8 mouse cellular contexts compared by ENCODE assay signal in the genomic region with DNA sequence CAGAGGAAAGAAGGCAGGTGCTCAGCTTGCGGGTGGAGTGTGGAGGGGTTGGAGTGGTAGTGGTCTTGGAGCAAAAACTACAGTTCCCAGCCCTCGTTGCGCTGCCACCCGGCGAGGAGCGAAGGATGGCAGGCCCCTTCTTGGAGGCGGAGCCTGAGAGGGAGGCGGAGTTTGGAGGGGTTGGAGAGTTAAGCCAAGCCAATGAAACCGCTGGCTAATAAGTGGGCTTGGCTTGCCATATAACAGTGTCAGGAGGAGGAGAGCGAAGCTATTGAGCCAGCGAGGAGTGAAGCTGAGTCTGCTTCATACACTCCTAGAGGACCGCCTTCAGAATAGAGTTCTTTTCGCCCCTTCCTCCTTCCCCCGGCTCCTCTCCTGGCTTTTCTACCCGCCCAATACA. TPM values are rescaled to one million over a fixed set of nuclear protein-coding genes. Genes with fewer than 3 reads are reported as not detected.
A peak's percentile ranks its signal among the peaks of the same experiment; 100 is the strongest.
DNase-seq lines count a peak whose midpoint lies in the region; ATAC-seq lines count a peak whose summit lies in the region.

Kcnn3 (plus strand) TSS at position 271 of the 400 bp plus-strand sequence.

- H3K27ac ChIP-seq in embryonic facial prominence, embryonic 15.5 days (replicated peaks) = no peak within 1 kb of the TSS
- H3K27ac ChIP-seq in limb, embryonic 10.5 days = peak within 1 kb of the TSS; percentile 37
- H3K27ac ChIP-seq in midbrain, embryonic 11.5 days (ENCODE audit: low read depth, low read length) = no peak within 1 kb of the TSS; the same call in 1 of the 2 replicates

- H3K4me1 ChIP-seq in embryonic facial prominence, embryonic 15.5 days = peaks cover 38% of the 10 kb centered on the region
- H3K4me1 ChIP-seq in limb, embryonic 10.5 days = peaks cover 38% of the 10 kb centered on the region
- peaks cover 26% of the 10 kb centered on the region for H3K4me1 ChIP-seq in midbrain, embryonic 11.5 days (ENCODE audit: control insufficient read depth, insufficient read depth, low read length)

- peaks cover 18% of the 10 kb centered on the region; the same call in 1 of the 2 replicates for H3K27me3 ChIP-seq in embryonic facial prominence, embryonic 15.5 days
- peaks cover 44% of the 10 kb centered on the region for H3K27me3 ChIP-seq in limb, embryonic 10.5 days (ENCODE audit: low read depth, poor library complexity, severe bottlenecking)
- H3K27me3 ChIP-seq in midbrain, embryonic 11.5 days (ENCODE audit: control insufficient read depth, insufficient read depth, low read length) = peaks cover 8% of the 10 kb centered on the region; the same call in 1 of the 2 replicates

- H3K4me2 ChIP-seq in embryonic facial prominence, embryonic 15.5 days (replicated peaks) = peak within 1 kb of the TSS; percentile 91
- H3K4me2 ChIP-seq in midbrain, embryonic 11.5 days = peak within 1 kb of the TSS; percentile 93

- peak; percentile 91 for ATAC-seq in embryonic facial prominence, embryonic 15.5 days (ENCODE audit: insufficient number of reproducible peaks, low FRiP score, low TSS enrichment, low read depth)
- peak; percentile 95 for ATAC-seq in midbrain, embryonic 11.5 days (ENCODE audit: low FRiP score)

- DNase-seq in A20 (ENCODE audit: low read depth, low spot score) = peak; percentile 67
- DNase-seq in brain, adult 2 months (ENCODE audit: low read depth, low spot score) = peak; percentile 95
- peak; percentile 84 to 87 for DNase-seq in heart, adult 9 months (ENCODE audit: low spot score in 2 of 2)
- DNase-seq in kidney, adult 8-10 months = peak; percentile 81 to 86
- DNase-seq in limb, embryonic 10.5 days (ENCODE audit: low spot score) = peak; percentile 83
- peak; percentile 98 for DNase-seq in midbrain, embryonic 11.5 days (ENCODE audit: low spot score, missing footprints)
- DNase-seq in skeletal muscle tissue, adult 2 months (ENCODE audit: low read depth, low spot score) = peak; percentile 73

- H3K4me3 ChIP-seq in embryonic facial prominence, embryonic 15.5 days (replicated peaks) = peak within 1 kb of the TSS; percentile 44
- peak within 1 kb of the TSS; percentile 58 for H3K4me3 ChIP-seq in limb, embryonic 10.5 days
- peak within 1 kb of the TSS; percentile 42 for H3K4me3 ChIP-seq in midbrain, embryonic 11.5 days (ENCODE audit: low read depth, low read length)

- WGBS in embryonic facial prominence, embryonic 15.5 days = under 1% methylated on average over 15 of the region's 15 CpGs
- WGBS in limb, embryonic 10.5 days = under 1% methylated on average over 15 of the region's 15 CpGs
- under 1% methylated on average over 15 of the region's 15 CpGs for WGBS in midbrain, embryonic 11.5 days

- peak within 1 kb of the TSS; percentile 23 for H3K9ac ChIP-seq in embryonic facial prominence, embryonic 15.5 days
- peak within 1 kb of the TSS; percentile 61 for H3K9ac ChIP-seq in midbrain, embryonic 11.5 days (ENCODE audit: low read length)

- H3K9me3 ChIP-seq in embryonic facial prominence, embryonic 15.5 days (replicated peaks) = peaks cover 6% of the 10 kb centered on the region; the same call in 1 of the 2 replicates
- H3K9me3 ChIP-seq in limb, embryonic 10.5 days (replicated peaks) = no peaks in the 10 kb centered on the region
- H3K9me3 ChIP-seq in midbrain, embryonic 11.5 days (ENCODE audit: control insufficient read depth, low read length) = no peaks in the 10 kb centered on the region; the same call in 1 of the 2 replicates

- H3K36me3 ChIP-seq in embryonic facial prominence, embryonic 15.5 days = no peaks in the 10 kb centered on the region
- H3K36me3 ChIP-seq in limb, embryonic 10.5 days = no peaks in the 10 kb centered on the region
- no peaks in the 10 kb centered on the region for H3K36me3 ChIP-seq in midbrain, embryonic 11.5 days (ENCODE audit: control insufficient read depth, insufficient read depth, low read length)

RNA-seq across cellular contexts. Expression of gene Kcnn3, which starts in this region (rescaled TPM):
- 2.7 and 4.3 TPM in 2 replicates for polyA plus RNA-seq in embryonic facial prominence, embryonic 15.5 days (2015; fragmentation: Nextera tagmentation; extraction: Ambion mirVana)
- polyA plus RNA-seq in limb, embryonic 10.5 days (2016; fragmentation: Nextera tagmentation; extraction: Ambion mirVana) = 0.43 and 0.74 TPM in 2 replicates
- polyA plus RNA-seq in midbrain, embryonic 11.5 days (2014; fragmentation: Nextera tagmentation; extraction: Ambion mirVana) = 1.3 and 1.4 TPM in 2 replicates

Comparison
In these comparisons a context has a peak if more than half of its experiments do, and no peak if none do; other contexts are left out.
1. Peak in DNase-seq, H3K4me3 ChIP-seq and H3K27ac ChIP-seq in limb, embryonic 10.5 days; RNA of the gene not detected or under 1 TPM.